Mouse (Mus musculus): ENCODE data around the gene Adgrv1.

GRCm38 (mm10) chr13:81675333-81675732 is 42.4 kb upstream of the Adgrv1 start:
- TF ChIP-seq CTCF (IDR thresholded peaks at IDR 0.05; ENCODE audit: borderline replicate concordance, insufficient read depth, low read length) (no peak), POLR2A (IDR thresholded peaks at IDR 0.05; ENCODE audit: low read depth, low read length) (no peak)

Data from embryonic fibroblast, embryonic 13.5 days (primary cell).